Mouse (Mus musculus) kidney, postnatal 25 days (tissue): ENCODE data around the gene Gm6902.
"Not testable (repeated sequence)": the region's sequence is repeated elsewhere in the genome, so short reads cannot be mapped to it uniquely, and the experiment has no call there.

Experiments used
- DNase-seq, 2 experiments: peaks; one replicate each; pipeline ENCODE4 v3.0.0; 2021; ENCODE audit warnings: mixed read lengths in 2 of 2

Gm6902 gene

GRCm38 (mm10) chr7:23278800-23279199, at the start of gene Gm6902:
TSS of gene Gm6902 (minus strand) at chr7:23278900.
- not testable (repeated sequence) for DNase-seq

- not testable (repeated sequence) for DNase-seq
Measured at GRCm38 (mm10) chr7:23300892-23301291, 22.2 kb upstream of the Gm6902 start, which contains the start of gene Nlrp4e. TSS of gene Nlrp4e (plus strand) at chr7:23301192.

GRCm38 (mm10) chr7:23251582-23251981, 27.1 kb downstream of the Gm6902 start, which contains the start of gene Vmn1r166:
TSS of gene Vmn1r166 (minus strand) at chr7:23251682.
- not testable (repeated sequence) for DNase-seq
